Mouse (Mus musculus): Measurements from ENCODE around the gene Gtf3c4.

Gene Gtf3c4

GRCm38 (mm10) chr2:28803406-28803805 is 36.8 kb downstream of the Gtf3c4 start:
- no peak for DNase-seq (ENCODE audit: low read depth in 2 of 2, low spot score in 2 of 2)

DNA sequence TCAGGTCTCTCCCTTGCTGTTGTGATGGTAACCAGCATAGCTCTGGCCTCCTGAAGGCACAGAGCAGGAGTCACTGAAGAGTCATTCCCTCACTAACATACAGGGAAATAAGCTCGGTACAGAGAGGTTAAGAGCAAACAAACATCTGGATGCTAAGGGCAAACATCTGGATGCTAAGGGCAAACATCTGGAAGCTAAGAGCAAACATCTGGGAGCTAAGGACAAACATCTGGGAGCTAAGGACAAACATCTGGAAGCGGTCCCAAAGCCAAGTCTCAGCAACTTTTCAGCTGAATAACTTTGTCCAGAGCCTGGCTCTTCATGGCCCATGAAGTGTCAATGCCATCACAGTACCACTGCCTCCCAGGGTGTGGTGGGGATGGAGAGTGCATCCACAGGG is 40.6 kb downstream of the Gtf3c4 start:
- no peak for DNase-seq (ENCODE audit: low read depth in 2 of 2, low spot score in 2 of 2)

DNA sequence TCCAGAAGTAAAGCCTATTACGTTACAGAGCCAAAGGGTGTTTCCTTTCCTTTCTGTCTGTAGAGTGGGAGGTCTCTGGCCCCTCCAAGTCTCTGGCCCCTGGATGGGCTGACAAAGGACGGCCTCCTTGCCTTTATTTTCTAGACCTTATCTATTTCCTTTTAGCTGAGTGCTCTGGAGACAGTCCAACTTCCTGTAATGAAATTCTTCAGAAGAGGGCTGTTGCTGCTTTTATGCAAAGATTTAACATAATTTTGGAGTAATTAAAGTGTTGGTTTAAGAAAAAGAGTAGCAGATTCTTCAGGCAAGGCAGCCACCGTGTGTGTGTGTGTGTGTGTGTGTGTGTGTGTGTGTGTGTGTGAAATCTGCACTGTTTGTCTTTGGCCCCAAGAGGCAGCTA is 41.8 kb downstream of the Gtf3c4 start:
- no peak for DNase-seq (ENCODE audit: low read depth in 2 of 2, low spot score in 2 of 2)

DNA sequence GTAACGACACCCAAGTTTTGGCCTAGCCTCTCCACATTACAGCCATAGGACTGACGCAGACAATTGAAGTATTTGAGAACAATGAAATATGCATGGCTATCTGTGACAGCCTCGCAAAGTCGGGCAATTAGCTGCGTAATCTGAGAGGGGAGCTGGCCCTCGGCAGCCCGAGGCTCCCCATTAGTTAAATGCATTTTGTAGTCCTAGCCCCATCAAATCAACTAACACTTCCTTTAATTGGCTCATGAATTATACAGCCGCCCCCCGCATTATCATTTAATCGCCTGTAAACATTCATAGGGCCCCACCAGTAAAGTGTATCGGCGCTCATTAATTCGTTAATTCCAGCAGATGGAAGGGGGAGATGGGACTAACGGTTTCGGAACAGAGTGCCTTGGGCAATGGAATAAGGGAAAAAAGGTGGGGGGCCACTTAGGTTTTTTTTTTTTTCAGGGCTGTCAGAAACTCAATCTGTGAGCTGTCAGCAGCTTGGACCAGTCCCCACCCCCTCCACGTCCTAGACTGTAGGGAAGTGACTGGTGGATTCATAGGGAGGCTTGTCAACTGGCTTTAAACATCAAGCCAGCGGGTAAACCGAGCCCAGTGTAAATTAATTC is 42.6 kb downstream of the Gtf3c4 start:
- DNase-seq (ENCODE audit: low read depth in 2 of 2, low spot score in 2 of 2) = no peak

DNA sequence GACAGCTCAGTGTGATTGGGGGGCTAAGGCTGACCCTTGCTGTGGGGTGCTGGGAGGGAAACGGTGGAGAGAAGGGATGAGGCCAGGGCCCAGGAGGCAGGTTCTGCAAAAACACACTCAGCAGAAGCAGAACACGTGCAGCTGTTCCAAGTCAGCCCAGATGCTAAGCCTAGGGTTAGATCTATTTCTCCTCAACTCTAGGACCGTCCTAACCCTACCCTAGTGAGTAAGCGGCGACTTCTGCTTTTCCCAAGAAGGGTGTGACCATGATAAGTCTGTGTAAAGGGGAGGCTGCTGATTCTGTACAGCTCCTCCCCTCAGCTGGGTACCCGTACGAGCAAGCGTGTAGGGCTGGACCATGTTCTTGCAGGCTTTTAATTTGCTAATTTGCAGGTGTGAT is 43.9 kb downstream of the Gtf3c4 start:
- no peak for DNase-seq (ENCODE audit: low read depth in 2 of 2, low spot score in 2 of 2)

- no peak for DNase-seq (ENCODE audit: low read depth in 2 of 2, low spot score in 2 of 2)
Measured at GRCm38 (mm10) chr2:28794623-28795022, 45.5 kb downstream of the Gtf3c4 start.

DNA sequence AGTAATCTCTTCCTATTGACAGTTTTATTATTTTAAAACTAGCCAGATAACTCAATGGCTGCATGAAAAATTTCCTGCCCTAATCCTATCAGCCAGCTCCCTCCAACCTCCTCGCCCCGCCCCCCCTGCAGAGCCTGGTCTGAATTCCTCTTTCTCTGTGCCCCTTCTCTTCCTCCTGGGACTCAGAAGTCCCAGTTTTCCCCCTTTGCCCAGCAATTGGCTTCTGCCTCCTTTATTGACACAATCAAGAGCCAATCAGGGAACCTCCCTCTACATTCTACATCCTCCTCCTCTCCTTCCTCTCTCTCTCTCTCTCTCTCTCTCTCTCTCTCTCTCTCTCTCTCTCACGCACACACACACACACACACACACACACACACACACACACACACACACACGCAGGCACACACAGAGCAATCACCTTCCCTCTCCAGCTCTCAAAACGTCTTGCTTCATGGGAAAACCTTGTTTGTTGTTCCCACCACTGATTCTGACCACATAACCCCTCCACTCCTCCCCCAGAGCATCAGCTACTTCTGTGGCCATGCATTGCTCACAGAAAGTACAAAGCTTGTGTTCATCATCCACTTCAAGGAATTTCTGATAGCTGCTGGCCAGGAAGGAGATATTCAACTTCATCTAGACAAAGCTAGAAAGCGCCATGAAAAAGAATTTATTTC is 47.1 kb downstream of the Gtf3c4 start:
- DNase-seq (ENCODE audit: low read depth in 2 of 2, low spot score in 2 of 2) = no peak

DNA sequence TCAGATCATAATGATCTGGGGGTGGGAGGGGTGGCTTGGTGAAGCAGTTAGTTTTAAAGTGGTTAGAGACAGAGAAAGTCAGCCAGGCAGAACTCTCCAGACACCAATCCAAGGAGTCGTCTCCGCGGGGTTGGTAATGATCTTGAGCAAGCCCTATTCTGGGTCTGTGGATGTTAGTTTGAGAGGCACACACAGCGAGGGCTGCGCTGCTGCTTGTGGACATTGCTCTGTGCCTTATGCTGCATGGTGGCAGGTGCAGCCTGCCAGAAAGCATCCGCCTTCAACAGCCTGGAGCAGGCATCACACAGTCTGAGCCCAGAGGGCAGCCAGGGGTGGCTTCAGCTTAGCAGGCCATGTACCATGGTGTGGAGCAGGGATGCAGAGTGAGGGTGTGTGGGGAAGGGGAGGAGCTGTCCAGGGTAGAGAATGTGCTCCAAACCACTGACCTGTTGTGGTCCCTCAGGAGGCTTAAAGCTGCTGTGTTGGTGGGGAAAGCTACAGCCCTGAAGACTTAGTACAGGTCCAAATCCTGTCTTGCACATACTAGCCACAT is 53.0 kb downstream of the Gtf3c4 start:
- DNase-seq (ENCODE audit: low read depth in 2 of 2, low spot score in 2 of 2) = no peak

GRCm38 (mm10) chr2:28786355-28787066 is 53.6 kb downstream of the Gtf3c4 start:
- DNase-seq (ENCODE audit: low read depth in 2 of 2, low spot score in 2 of 2) = no peak

GRCm38 (mm10) chr2:28781310-28781709 is 58.9 kb downstream of the Gtf3c4 start:
- DNase-seq (ENCODE audit: low read depth in 2 of 2, low spot score in 2 of 2) = no peak

DNA sequence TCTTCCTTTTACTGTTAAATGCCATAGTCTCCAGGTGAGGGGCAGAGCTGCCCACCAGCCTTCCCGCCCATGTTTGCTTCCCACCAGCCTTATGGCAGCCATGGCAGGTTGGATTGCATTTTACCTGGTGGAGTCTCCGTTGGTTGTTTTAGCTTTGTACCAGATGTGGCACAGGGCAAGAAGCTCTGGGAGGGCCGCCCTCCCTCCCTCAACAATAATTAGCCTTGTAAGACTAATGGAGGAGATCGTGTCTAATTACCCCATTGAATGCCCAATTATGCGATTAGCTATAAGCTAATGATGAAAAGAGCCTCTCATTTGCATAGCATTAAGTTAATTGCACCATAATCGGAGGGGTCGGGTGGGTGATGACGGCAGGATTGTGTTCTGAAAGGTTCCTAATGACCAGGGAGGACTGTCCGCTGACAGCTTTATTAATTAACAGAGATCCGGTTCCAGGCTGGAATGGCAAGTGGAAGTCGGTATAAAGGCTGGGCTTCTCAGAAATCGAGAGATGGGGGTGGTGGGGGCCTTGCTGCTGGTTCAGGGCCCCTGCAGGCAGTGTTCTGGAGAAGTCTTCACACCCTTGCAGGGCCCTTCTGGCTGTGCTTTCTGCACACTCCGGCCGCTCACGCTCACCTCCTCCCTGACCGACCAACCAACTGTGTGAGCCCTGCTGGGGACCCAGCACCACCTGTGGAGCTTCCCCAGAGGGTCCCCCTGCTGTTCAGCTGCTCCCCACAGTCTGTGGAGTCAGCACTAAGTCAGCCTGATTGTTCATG is 60.0 kb downstream of the Gtf3c4 start:
- DNase-seq (ENCODE audit: low read depth in 2 of 2, low spot score in 2 of 2) = no peak

DNA sequence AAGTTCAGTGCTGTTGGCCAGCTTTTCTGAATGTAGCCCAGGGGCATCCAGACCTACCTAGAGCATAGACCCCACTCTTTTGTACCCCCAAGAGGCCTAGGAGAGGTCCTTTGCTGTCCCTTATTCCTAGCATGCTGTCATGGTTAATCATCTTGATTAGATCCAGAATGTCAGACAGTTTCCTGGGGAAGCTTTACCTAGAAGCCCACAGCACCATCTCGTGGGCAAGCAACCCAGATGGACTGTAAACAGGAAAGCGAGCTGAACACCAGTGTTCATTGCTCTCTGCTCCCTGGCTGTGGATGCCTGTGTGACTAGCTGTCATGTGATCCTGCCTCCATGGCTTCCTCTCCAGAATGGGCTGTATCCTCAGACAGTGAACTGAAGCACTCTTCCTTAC is 63.4 kb downstream of the Gtf3c4 start:
- DNase-seq (ENCODE audit: low read depth in 2 of 2, low spot score in 2 of 2) = no peak

- DNase-seq (ENCODE audit: low read depth in 2 of 2, low spot score in 2 of 2) = no peak
Measured at GRCm38 (mm10) chr2:28774073-28774472, 66.1 kb downstream of the Gtf3c4 start.
